Mouse (Mus musculus) naive thymus-derived CD4-positive, alpha-beta T cell, adult 2 months (primary cell): Measurements from ENCODE around the gene Tcp10c.
"Not testable (repeated sequence)": the region's sequence is repeated elsewhere in the genome, so short reads cannot be mapped to it uniquely, and the experiment has no call there.

Experiments
- DNase-seq: peaks from one replicate; pipeline ENCODE4 v3.0.0-alpha.2; 2011; ENCODE audit warnings: low read depth

Gene Tcp10c

DNA sequence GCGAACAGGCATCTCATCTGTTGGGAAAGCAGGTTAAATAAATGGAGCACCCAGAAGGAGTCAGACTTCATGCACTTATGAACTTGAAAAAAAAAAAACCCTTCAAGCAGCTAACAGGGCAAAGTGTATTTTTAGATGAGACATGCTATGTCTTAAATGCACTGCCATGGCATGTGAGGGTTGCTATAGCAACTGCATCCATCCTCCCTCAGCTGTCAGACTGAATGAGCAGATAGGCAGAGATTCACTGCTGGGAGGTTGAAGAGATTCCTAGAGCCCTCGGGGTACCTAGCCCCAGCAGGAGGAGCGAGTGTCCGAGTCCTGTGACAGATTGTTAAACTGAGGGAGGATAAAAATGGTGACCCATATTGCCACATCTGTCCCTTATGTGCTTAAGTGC, 36.6 kb downstream of the Tcp10c start:
- DNase-seq = not testable (repeated sequence)

DNA sequence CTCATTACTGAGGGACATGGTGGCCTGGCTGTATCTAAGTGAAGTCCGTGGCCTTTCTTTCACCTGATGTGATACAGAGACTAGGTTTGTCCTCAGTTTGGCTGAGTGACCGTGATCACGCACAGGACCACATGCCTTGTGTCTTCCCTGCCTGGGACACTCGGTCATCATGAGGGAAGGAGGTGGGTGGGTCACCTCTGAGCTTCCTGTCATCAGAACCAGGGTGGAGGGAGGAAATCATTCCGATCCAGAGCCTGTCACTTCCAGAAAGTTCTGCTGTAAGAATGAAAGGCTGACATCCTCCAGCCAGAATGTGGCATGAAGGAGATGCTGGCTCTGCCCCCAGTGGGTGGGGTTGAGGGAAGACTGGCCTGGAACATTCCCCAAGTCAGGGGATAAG, 45.6 kb downstream of the Tcp10c start:
- not testable (repeated sequence) for DNase-seq

DNA sequence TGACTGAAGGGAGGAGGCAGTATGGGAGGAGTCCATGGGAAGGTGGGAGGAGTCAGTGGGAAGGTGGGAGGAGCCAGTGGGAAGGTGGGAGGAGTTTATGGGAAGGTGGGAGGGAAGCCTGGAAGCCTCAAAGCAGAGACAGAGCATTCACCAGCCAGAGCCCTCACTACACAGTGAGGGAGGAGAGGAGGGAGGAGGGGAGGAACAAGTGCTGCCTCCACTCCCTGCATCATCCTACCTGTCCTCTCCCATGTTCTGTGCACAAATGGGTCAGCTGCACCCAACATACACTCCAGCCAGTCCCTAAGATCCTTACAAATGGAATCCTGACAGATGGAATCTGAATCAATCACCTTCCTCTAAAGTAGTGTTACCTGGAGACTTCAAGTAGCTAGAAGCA, 47.7 kb downstream of the Tcp10c start:
- DNase-seq = not testable (repeated sequence)

DNA sequence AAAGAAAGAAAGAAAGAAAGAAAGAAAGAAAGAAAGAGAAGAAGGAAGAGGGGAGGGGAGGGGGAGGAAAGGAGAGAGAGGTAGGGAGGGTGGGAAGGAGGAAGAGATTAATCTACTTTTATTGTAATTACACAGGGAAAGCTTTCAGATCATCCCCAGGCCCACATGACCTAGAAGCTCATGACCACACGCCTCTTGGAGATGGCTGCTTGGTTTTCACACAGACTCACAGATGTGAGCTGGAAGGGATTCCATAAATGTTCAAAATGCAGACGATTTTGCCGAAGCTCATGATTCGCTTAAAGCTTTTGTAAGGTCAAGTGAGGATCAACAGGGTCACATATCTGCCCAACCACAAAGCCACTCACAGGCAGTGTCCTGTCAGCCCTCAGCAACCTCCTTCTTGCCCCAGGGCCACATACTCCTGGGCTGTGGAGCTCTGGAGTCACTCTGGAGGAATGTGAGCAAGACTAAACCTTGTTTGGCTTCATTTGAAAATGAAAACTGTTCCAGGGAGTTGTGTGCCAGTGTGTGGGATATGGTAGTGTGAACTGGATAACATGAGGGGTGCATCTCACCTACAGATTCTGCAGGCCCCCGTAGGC, 49.3 kb downstream of the Tcp10c start:
- DNase-seq = not testable (repeated sequence)

DNA sequence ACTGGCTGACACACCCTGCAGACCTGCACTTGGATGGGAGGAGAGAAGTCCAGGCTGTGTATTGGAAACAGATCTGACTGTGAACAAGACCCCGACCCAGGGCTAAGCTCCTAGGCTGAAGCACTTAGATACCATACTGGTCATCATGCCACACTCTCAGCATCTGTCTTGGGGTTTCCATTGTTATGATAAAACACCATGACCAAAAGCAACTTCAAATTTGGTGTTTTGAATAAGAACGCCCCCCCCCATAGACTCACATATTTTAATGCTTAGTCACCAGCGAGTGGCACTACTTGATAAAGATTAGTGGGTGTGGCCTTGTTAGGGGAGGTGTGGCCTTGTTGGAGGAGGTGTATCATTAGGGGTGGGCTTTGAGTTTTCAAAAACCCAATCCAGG, 51.7 kb downstream of the Tcp10c start:
- not testable (repeated sequence) for DNase-seq

DNA sequence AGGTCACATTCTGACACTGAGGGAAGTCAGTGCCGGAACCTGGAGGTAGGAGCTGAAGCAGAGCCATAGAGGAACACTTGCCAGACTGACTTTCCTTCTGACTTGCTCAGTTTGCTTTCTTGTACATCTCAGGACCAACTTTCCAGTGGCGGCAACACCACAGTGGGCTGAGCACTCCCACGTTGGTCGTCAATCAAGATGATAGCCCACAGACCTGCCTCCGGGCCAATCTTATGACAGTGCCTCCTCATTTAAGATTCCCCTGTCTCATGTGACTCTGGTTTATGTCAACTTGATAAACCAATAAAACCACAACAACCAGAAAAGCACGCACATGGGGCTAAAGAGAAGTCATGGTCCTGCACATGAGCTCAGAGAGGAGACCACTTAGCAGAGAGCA, 52.3 kb downstream of the Tcp10c start:
- not testable (repeated sequence) for DNase-seq

DNA sequence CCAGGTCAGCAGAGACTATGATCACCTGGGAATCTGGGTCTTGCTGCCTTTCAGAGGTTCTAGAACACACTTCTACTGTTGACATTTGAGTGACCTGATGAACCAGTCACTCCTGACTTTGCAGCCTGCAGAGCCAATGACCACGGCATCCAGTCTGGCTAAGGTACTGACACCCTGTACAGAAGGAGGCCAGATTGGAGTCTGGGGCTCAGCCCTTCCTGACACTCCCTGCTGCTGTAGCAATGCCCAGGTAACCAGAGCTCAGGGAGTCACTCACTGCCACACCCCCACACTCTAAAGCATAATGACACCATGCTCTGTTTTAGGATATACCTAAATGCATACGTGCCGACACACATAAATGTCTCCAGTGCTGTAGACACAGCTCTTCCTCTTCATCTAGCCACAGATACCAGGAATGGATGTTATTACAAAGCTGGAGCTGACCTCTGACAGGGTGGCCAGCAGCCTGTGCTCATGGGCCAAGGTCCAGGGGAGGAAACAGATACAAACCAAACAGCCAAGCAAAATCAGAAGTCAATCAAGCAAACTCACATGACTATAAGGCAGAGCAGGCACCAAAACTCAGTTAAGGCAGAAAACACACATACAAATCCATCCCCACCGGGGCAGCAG, 53.4 kb downstream of the Tcp10c start:
- DNase-seq = not testable (repeated sequence)

DNA sequence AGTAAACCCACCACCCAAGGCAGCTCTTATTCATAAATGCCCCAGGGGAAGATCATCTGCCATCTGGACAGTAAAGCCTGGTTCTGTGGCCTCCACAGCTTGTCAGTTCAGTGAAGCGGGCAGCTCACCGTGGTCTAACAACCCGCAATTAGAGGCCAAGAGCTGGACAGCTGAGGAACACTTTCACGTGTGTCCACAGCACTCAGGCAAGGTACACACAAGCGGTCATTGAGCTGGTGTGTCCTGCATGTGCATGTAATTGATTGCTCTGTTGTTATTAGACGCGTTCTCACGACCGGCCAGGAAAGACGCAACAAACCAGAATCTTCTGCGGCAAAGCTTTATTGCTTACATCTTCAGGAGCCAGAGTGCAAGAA, 53.9 kb downstream of the Tcp10c start:
- not testable (repeated sequence) for DNase-seq

DNA sequence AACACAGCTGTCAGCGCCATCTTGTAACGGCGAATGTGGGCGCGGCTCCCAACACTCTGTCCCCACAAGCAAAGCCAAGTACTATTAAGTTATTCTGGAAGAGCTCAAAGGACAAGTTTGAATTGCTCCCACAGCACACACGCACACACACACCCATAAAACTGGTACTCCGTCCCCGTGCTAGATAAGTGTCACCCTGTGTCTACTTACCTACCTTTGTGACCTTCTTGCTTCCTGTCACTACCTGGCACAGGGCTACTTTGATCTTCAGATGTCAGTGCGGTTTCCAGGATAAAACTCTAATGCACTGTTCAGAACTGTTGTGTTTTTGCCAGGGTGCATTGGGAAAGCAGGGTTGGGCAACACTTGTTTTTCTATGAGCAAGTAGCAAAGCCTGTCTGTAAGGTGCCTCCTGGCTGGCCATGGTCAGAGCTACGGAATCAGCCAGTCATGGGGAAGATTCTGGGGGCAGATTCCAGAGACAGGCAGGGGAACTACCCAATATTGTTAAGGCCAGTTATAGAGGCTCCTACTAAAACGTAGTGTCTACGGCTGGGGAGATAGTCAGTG, 66.7 kb downstream of the Tcp10c start:
- not testable (repeated sequence) for DNase-seq

DNA sequence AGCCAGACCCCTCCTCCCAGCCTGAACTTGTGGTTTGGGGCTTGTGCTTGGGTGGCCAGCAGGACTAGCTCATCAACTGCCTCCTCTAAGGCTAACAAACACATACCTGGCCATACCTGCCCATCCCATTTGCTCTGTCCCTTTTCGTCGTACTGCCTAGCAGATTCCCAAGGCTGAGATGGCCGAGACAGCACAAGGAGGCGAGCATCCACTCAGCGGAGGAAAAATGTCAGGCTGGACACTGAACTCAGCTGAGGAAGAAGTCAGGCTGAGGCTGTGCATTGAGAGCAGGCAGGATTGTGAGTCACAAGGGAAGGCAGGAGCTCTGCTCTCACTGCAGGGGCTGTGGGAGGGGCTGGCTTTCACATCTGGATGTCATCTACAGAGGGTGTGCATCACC, 68.3 kb downstream of the Tcp10c start:
- DNase-seq = not testable (repeated sequence)

DNA sequence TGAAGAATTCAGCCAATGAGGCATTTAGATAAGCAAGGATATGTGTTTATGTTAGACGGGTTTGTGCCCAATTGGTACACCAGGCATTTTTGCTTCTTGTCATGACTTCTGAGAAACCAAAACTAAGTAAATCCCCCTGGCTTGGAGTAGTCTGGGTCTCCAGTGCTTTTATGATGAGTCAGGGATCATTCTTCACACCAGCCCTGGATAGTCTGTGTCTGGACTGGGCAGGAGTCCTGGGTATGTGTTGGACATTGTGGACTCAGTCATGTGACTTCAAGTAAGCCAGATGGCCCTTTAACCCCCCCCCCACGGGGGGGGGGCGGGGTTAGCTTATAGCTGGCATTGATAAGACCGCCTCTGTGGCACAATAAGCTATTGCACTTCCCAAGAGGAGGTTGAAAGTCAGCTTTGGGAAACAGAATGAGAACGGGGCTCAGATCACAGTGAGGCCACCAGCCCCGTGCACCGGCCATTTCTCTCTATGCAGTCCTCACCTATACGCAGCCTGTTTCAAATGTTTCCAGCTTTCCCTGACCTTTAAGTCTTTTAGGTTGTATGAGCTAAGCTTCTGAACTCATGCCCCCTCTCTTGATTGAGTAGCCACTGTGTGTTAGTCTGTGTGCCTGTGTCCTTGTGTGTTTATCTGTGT, 69.1 kb downstream of the Tcp10c start:
- not testable (repeated sequence) for DNase-seq

DNA sequence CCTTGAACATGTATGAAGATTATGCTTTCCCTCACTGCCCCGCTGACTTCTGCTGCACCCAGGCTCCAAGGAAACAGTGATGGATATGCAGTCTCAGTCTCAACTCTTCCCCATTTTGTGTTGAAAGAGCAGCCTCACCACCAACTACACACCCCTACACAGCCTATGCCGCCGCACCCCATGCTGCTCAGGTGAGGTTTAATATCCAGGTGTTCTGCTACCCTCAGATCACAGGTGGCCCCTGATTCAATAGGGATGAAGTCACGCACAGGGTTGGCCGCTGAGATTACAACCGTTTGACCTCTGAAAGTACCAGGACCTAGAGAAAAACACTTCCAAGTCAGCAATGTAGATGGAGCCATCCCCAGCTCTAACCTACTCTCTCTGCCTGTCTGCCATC, 69.9 kb downstream of the Tcp10c start:
- not testable (repeated sequence) for DNase-seq

DNA sequence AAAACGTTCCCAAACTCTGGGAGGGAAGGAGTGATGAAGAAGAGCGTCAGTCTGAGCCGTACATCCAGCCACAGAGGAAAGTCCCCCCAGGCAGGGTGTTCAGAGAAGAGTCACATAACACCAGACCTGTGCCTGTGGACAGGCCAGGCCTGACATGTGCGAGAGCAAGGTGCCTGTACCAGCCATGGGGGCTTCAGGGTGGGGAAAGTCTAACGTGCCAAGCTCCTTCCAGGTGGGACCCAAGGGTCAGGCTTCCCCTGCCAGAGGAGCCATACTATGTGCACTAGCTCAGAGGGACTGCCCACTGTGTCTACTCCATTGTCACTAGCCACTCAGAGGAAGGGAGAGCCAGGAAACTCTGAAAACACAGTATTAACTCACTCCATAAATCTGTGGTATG, 71.3 kb downstream of the Tcp10c start:
- not testable (repeated sequence) for DNase-seq

DNA sequence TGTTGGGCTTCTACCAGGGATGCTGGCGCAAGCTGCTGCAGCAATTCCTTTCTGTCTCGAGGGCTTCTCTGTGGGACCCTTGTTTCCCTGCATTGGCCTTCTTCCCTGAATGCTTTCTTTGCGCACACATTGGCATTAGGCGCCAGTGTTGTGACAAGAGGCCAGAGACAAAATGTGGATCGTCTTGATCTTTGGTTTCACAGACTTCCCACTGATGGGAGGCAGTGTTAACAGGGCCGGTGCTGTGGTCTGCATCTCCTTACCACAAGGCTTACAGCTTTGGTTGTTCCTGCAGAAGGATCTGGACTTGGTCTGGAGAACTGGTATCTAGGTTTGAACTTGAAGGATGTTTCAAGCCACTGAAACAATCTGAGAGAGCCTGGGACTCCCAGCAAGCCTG, 72.1 kb downstream of the Tcp10c start:
- DNase-seq = not testable (repeated sequence)
